Mouse (Mus musculus) liver, embryonic 14.5 days (tissue): ENCODE measurements around the gene Zfp819. TPM values are rescaled to one million over a fixed set of nuclear protein-coding genes. Genes with fewer than 3 reads are reported as not detected.

Experiments
- ATAC-seq: fragments of 200-750 bp; cut with Nextera tagmentation; 2 replicates; pipeline ENCODE4 v1.8.0; 2017; ENCODE audit warnings: moderate number of reproducible peaks, mild to moderate bottlenecking, moderate library complexity; ENCODE audit not compliant: insufficient read depth
- DNase-seq, 3 experiments: peaks; one replicate each; pipeline ENCODE4 v3.0.0-alpha.2; 2012 to 2013; ENCODE audit warnings: low read depth in 3 of 3, low spot score in 3 of 3
- H3K27ac ChIP-seq: fragments of 300-500 bp; sonication (generic); 2 replicates; pipeline ENCODE4 v1.5.1; 2014; ENCODE audit warnings: moderate library complexity, mild to moderate bottlenecking, control low read depth, inconsistent platforms
- H3K27me3 ChIP-seq: fragments of 300-500 bp; sonication (generic); 2 replicates; pipeline ENCODE4 v1.6.1; 2014; ENCODE audit warnings: mild to moderate bottlenecking, low read length, moderate library complexity; ENCODE audit not compliant: control insufficient read depth, insufficient read depth
- H3K36me3 ChIP-seq: fragments of 300-500 bp; sonication (generic); replicated peaks from 2 replicates; pipeline ENCODE4 v1.6.1; 2014; ENCODE audit warnings: low read depth; ENCODE audit not compliant: control insufficient read depth, insufficient read depth
- H3K4me1 ChIP-seq, 2 experiments: fragments of 200-500 bp in 1 of 2; fragments of 300-500 bp in 1 of 2; sonication (generic) in 1 of 2; replicated peaks; 2 replicates each; pipeline ENCODE4 v1.6.1; 2012 to 2014; ENCODE audit warnings: antibody characterized with exemption in 1 of 2, inconsistent platforms in 1 of 2, low read length in 1 of 2; ENCODE audit not compliant: control insufficient read depth in 2 of 2, insufficient read depth in 2 of 2
- H3K4me2 ChIP-seq: fragments of 300-500 bp; sonication (generic); 2 replicates; pipeline ENCODE4 v1.6.1; 2014; ENCODE audit warnings: low read depth, mild to moderate bottlenecking, control low read depth, moderate library complexity
- H3K4me3 ChIP-seq, 2 experiments: fragments of 200-500 bp in 1 of 2; fragments of 300-500 bp in 1 of 2; sonication (generic) in 1 of 2; 2 replicates each; pipeline ENCODE4 v1.5.1; 2012 to 2014; ENCODE audit warnings: low read depth in 2 of 2, low read length in 2 of 2, mild to moderate bottlenecking in 2 of 2, control low read depth in 1 of 2, inconsistent platforms in 1 of 2, moderate library complexity in 1 of 2; ENCODE audit not compliant: insufficient read depth in 1 of 2
- H3K9ac ChIP-seq: fragments of 300-500 bp; sonication (generic); replicated peaks from 2 replicates; pipeline ENCODE4 v1.6.1; 2014; ENCODE audit warnings: mild to moderate bottlenecking, control low read depth, moderate library complexity
- H3K9me3 ChIP-seq: fragments of 300-500 bp; sonication (generic); 2 replicates; pipeline ENCODE4 v1.6.1; 2016; ENCODE audit warnings: low read length, mixed read lengths; ENCODE audit not compliant: control insufficient read depth
- CTCF ChIP-seq: IDR thresholded peaks from 2 replicates; pipeline ENCODE4 v1.5.1; 2016; ENCODE audit warnings: antibody characterized with exemption, low read depth, control low read depth
- EP300 ChIP-seq: IDR thresholded peaks from 2 replicates; pipeline ENCODE4 v1.6.1; 2016; ENCODE audit warnings: antibody characterized with exemption, low read depth
- WGBS: fragments of 180-500 bp; shearing (Covaris S2); extraction: QIAGEN DNeasy Blood & Tissue Kit; methylation state at CpG from one replicate; pipeline ENCODE4 v1.1.7; 2014; ENCODE audit not compliant: insufficient replicate concordance; 5-methylcytosine and 5-hydroxymethylcytosine counted together
- polyA plus RNA-seq, 2 experiments: library from polyadenylated mRNA; depleted of rRNA in 1 of 2; stranded (reverse) in 1 of 2; unstranded in 1 of 2; fragments of >200 nt; fragmentation: Nextera tagmentation in 1 of 2; extraction: Ambion mirVana in 1 of 2; gene quantifications; 2 replicates each; pipeline versions ENCODE4 v1.2.1 to v1.2.3; 2012 to 2014

Gene Zfp819
- polyA plus RNA-seq, 2 experiments, result 0.07 TPM; not detected in 1

DNA sequence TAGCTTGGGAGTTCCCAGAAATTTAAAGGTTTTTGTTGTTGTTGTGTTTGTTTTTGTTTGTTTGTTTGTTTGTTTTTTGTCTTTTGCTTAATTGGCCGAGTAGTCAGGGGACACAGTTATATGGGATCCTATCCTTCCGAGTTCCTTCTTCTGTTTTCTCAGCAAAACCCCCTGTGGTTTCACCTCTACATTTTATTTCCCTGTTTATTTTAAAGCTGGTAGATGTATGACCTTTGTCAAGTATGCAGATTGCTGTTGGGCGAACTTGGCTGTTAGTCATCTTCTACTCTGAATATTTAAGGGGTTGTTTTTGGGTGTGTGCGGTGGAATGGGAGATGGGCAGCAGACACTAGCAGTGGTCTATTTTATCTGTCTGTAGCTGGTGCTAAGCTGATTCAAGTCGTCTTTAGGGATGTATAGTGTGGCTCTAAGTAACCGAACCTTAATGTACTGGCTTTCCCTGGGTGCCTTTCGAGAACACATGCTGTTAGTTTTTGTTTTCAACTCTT lies 1.4 kb downstream of the Zfp819 start:
- no peaks in the 10 kb centered on the region for H3K4me1 ChIP-seq
- 52% methylated on average over 7 of the region's 7 CpGs for WGBS
- H3K9me3 ChIP-seq, result no peaks in the 10 kb centered on the region
- ATAC-seq (no peak), DNase-seq (no peak)
- no peak overlapping the region for H3K4me3 ChIP-seq
- H3K4me2 ChIP-seq, result no peak overlapping the region
- H3K9ac ChIP-seq, result no peak overlapping the region
- H3K36me3 ChIP-seq, result no peaks in the 10 kb centered on the region
- no peak overlapping the region for H3K27ac ChIP-seq
- no peak for TF ChIP-seq EP300
- TF ChIP-seq CTCF, result no peak
- no peaks in the 10 kb centered on the region for H3K27me3 ChIP-seq

DNA sequence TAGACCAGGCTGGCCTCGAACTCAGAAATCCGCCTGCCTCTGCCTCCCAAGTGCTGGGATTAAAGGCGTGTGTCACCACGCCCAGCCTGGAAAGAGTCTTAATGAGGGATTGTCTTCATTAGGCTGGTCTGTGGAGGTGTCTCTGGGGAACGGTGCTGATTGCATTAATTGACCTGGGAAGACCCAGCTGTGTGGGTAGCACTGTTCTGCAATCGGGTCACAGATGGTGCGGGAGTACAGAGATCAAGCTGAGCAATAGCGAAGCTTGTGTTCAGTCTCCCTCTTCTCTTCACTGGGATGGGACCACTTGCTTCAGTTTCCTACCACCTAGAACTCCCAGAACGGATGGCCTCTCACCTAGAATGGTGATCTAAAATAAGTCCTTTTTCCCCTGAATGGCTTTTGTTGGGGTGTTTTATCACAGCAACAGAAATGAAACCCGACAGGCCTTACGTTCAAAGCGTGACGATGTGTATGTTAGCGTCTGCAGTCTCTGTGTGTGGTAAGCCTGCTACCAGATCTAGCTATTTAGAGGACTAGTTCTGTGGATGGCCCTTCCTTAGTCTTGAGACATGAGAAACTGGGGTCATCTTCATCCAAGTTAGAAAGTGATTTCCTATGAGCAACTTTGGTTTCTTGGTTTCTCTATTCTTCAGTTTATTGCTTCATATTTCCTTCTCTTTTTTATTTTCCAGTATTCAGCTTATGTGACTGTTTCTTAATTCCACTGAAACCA lies 7.0 kb downstream of the Zfp819 start:
- Histone ChIP-seq H3K36me3 (no peaks in the 10 kb centered on the region), H3K9me3 (no peaks in the 10 kb centered on the region), H3K27ac (no peak overlapping the region), H3K9ac (no peak overlapping the region), H3K4me2 (no peak overlapping the region), H3K27me3 (no peaks in the 10 kb centered on the region), H3K4me3 (no peak overlapping the region), H3K4me1 (no peaks in the 10 kb centered on the region)
- no peak for TF ChIP-seq EP300
- no peak for TF ChIP-seq CTCF
- 74% methylated on average over 14 of the region's 14 CpGs for WGBS
- ATAC-seq, result no peak
- no peak for DNase-seq

DNA sequence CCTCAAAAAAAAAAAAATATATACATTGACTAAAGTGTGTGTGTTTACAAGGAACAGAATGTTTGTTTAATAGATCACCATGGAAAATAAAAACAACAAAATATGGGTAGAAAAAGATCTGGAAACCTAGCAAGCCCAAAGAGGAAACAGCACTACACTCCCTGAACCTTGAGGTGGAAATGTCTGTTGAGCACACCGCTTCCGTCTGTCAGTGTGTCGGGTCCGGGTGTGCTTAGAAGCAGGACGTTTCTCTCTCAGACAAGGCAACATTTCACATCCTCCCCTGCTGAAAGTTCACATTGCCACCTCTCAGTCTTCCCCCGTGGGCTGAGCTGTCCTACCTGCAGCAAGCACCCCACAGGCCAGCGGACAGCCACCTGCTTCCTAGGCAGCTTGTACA lies 16.0 kb downstream of the Zfp819 start:
- 52% methylated on average over 7 of the region's 7 CpGs for WGBS
- no peaks in the 10 kb centered on the region for H3K9me3 ChIP-seq
- H3K4me1 ChIP-seq, result no peaks in the 10 kb centered on the region
- no peak overlapping the region for H3K4me2 ChIP-seq
- H3K27ac ChIP-seq, result no peak overlapping the region
- H3K27me3 ChIP-seq, result no peaks in the 10 kb centered on the region
- H3K9ac ChIP-seq, result no peak overlapping the region
- TF ChIP-seq CTCF (no peak), EP300 (no peak)
- no peak overlapping the region for H3K4me3 ChIP-seq
- no peak for ATAC-seq
- no peak for DNase-seq
- H3K36me3 ChIP-seq, result no peaks in the 10 kb centered on the region

DNA sequence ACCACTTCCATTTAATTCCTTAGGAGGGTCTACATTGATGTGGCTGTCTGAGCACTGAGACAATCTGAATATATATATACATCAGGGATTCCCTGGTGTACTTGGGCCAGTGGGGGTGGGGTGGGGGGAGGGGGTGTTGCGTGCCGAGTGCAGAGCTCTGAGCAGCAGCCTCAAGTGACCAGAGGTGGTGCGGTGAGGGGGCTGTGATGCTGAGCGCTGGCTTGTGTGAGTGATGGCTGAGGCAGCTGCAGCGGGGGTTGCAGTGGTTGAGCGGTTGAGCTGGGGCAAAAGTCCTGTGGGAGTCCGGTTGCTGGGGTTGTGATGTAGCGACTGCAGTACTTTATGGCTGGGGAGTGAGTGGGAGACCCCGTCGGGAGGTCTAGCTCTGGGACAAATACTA lies 16.9 kb downstream of the Zfp819 start:
- 26% methylated on average over 10 of the region's 10 CpGs for WGBS
- Histone ChIP-seq H3K27ac (no peak overlapping the region), H3K4me3 (no peak overlapping the region), H3K4me2 (no peak overlapping the region), H3K36me3 (no peaks in the 10 kb centered on the region), H3K4me1 (no peaks in the 10 kb centered on the region), H3K27me3 (no peaks in the 10 kb centered on the region), H3K9ac (no peak overlapping the region), H3K9me3 (no peaks in the 10 kb centered on the region)
- DNase-seq (no peak), ATAC-seq (no peak)
- TF ChIP-seq CTCF (no peak), EP300 (no peak)

DNA sequence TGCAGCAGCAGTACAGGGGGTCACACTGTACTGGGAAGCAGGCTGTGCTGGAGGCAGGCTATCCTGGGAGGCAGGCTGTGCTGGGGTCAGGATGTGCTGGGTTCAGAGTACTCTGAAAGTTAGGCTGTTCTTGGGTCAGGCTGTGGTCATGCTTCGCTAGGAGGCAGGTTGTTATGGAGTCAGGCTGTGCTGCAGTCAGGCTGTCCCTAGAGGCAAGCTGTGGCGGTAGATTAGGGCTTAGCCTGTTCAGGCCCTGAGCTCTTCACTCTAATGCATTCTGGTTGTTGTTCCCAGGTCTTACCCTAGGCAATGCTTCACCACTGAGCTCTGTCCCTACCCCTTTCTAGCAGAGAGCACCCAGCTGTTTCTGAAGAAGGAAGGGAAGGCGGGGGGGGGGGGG lies 18.1 kb downstream of the Zfp819 start:
- WGBS, result 60% methylated on average over 3 of the region's 3 CpGs
- H3K4me2 ChIP-seq, result no peak overlapping the region
- no peak for DNase-seq
- no peak overlapping the region for H3K27ac ChIP-seq
- no peaks in the 10 kb centered on the region for H3K27me3 ChIP-seq
- TF ChIP-seq CTCF (no peak), EP300 (no peak)
- no peaks in the 10 kb centered on the region for H3K36me3 ChIP-seq
- H3K9ac ChIP-seq, result no peak overlapping the region
- H3K4me3 ChIP-seq, result no peak overlapping the region
- no peaks in the 10 kb centered on the region for H3K4me1 ChIP-seq
- no peak for ATAC-seq
- no peaks in the 10 kb centered on the region for H3K9me3 ChIP-seq
